Mouse (Mus musculus): ENCODE measurements around the gene 1110004F10Rik.

DNA sequence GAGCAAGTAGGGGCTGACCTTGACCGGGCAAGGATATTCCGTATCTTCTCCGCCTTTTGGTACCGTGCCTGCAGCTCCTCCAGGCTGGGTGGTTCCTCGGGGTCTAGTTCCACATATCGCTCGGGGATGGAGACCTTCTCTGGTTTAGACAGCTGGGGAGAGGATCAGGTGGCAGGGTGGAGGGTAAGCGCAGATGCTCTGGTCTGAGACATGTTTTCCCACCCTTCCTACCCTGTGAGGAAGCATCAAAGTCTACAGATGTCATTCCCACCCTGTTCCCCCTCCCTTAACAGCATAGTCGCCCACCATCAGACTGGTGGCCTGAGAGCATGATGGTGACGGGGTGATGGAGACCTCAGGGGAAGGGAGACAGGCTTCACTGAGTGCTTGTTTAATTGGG is 90.2 kb downstream of the 1110004F10Rik start:
- TF ChIP-seq POLR2A (IDR thresholded peaks at IDR 0.05; ENCODE audit: low read depth, low read length) (no peak), CTCF (conservative IDR thresholded peaks at IDR 0.05 in 1 of 2, IDR thresholded peaks at IDR 0.05 in 1 of 2; ENCODE audit: low read depth in 2 of 2, low read length in 2 of 2) (no peak), ZC3H11A (IDR thresholded peaks at IDR 0.05; ENCODE audit: low read depth, low read length) (no peak), E2F4 (IDR thresholded peaks at IDR 0.05; ENCODE audit: insufficient replicate concordance, low read depth, low read length) (no peak), SIN3A (IDR thresholded peaks at IDR 0.05; ENCODE audit: low read length) (no peak), TCF12 (IDR thresholded peaks at IDR 0.05; ENCODE audit: low read depth, low read length) (no peak), ZMIZ1 (IDR thresholded peaks at IDR 0.05; ENCODE audit: low read depth, low read length) (no peak), TBP (conservative IDR thresholded peaks at IDR 0.05; ENCODE audit: low read depth, low read length) (no peak), USF1 (IDR thresholded peaks at IDR 0.05; ENCODE audit: low read depth, low read length) (no peak), NELFE (IDR thresholded peaks at IDR 0.05; ENCODE audit: low read depth, low read length) (no peak), NRF1 (IDR thresholded peaks at IDR 0.05; ENCODE audit: low read depth, low read length) (no peak), ZNF384 (IDR thresholded peaks at IDR 0.05; ENCODE audit: low read depth, low read length) (no peak)
